Mouse (Mus musculus): ENCODE data around the gene Gnb1. TPM values are rescaled to one million over a fixed set of nuclear protein-coding genes. Genes with fewer than 3 reads are reported as not detected.

The Gnb1 gene
- polyA plus RNA-seq, 1 experiment from 2014 or later: 85.9 TPM

DNA sequence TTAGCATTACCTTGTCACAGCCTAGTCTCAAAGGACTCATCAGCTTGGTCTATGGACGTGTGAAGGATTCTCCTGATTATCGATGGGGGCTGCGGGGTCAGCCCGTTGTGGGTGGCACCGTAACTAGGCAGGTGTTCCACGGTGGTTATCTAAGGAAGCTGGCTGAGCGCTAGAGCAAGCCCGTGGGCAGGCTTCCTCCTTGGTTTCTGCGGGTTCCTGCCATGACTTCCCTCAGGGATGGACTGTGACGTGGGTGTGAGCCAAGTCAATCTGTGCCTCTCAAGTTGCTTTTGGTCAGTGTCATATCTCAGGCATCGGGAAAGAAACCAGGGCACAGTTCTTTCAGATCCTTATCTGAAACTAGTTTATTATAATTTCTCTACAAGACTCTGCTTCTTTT, 83.8 kb downstream of the Gnb1 start:
- H3K27ac ChIP-seq (ENCODE audit: low read length): no peak overlapping the region
- no peak overlapping the region for H3K9ac ChIP-seq (ENCODE audit: low read depth, low read length)
- H3K4me1 ChIP-seq (ENCODE audit: control insufficient read depth, low read depth, low read length): peaks cover 20% of the 10 kb centered on the region
- 21% methylated on average over 11 of the region's 11 CpGs for WGBS (ENCODE audit: insufficient replicate concordance)
- no peaks in the 10 kb centered on the region; the same call in none of the 2 replicates for H3K36me3 ChIP-seq (ENCODE audit: control insufficient read depth, insufficient read depth)
- ATAC-seq (ENCODE audit: low read depth): no peak
- no peak overlapping the region for H3K4me3 ChIP-seq (ENCODE audit: low read depth, low read length)
- no peak overlapping the region for H3K4me2 ChIP-seq (ENCODE audit: low read depth, low read length)
- H3K9me3 ChIP-seq (replicated peaks; ENCODE audit: control insufficient read depth, low read length): no peaks in the 10 kb centered on the region
- H3K27me3 ChIP-seq (ENCODE audit: control insufficient read depth, insufficient read depth, low read depth, low read length): no peaks in the 10 kb centered on the region

DNA sequence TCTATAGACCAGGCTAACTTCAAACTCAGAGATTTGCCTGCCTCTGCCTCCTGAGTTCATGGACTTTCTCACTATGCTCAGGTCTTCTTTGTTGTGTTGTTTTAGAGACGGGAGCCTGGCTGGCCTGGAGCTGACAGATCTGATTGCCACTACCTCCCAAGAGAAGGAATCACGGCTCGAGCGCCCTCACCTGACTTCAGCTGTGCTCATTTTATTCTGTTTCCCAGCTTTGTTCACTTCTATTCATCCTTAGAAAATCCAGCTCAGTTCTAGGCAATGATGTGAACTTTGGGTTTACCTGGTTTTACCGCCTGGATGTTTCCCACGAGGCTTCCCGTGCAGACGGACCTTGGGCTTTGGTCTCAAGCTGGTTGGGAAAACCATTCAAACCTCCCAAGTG, 84.4 kb downstream of the Gnb1 start:
- H3K36me3 ChIP-seq (ENCODE audit: control insufficient read depth, insufficient read depth): no peaks in the 10 kb centered on the region; the same call in none of the 2 replicates
- H3K4me1 ChIP-seq (ENCODE audit: control insufficient read depth, low read depth, low read length): peaks cover 19% of the 10 kb centered on the region
- 73% methylated on average over 8 of the region's 8 CpGs for WGBS (ENCODE audit: insufficient replicate concordance)
- H3K4me2 ChIP-seq (ENCODE audit: low read depth, low read length): no peak overlapping the region
- no peaks in the 10 kb centered on the region for H3K27me3 ChIP-seq (ENCODE audit: control insufficient read depth, insufficient read depth, low read depth, low read length)
- no peak overlapping the region for H3K9ac ChIP-seq (ENCODE audit: low read depth, low read length)
- H3K9me3 ChIP-seq (replicated peaks; ENCODE audit: control insufficient read depth, low read length): no peaks in the 10 kb centered on the region
- no peak overlapping the region for H3K4me3 ChIP-seq (ENCODE audit: low read depth, low read length)
- H3K27ac ChIP-seq (ENCODE audit: low read length): no peak overlapping the region
- no peak for ATAC-seq (ENCODE audit: low read depth)

DNA sequence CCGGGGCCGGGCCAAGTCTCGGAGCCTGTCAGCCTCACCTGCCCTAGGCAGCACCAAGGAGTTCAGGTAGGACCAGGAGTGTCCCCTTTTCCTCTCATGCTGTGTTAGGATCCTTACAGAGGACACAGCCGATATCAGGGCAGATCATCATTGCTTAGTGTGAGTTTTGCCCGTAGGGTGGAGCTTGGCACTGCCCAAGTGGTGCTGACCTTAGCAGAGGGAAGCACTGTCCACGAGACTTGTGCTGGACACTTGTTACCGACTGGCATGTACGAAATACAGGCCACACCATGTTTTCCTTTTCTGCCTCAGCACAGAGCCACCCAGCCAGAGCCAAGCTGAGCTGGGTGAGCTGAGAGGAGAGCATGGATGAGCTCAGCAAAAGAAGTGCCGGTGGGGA, 86.0 kb downstream of the Gnb1 start:
- Histone ChIP-seq H3K4me1 (ENCODE audit: control insufficient read depth, low read depth, low read length) (peaks cover 12% of the 10 kb centered on the region), H3K9me3 (replicated peaks; ENCODE audit: control insufficient read depth, low read length) (no peaks in the 10 kb centered on the region), H3K9ac (ENCODE audit: low read depth, low read length) (no peak overlapping the region), H3K27ac (ENCODE audit: low read length) (no peak overlapping the region), H3K4me2 (ENCODE audit: low read depth, low read length) (no peak overlapping the region), H3K4me3 (ENCODE audit: low read depth, low read length) (no peak overlapping the region), H3K27me3 (ENCODE audit: control insufficient read depth, insufficient read depth, low read depth, low read length) (no peaks in the 10 kb centered on the region), H3K36me3 (ENCODE audit: control insufficient read depth, insufficient read depth) (no peaks in the 10 kb centered on the region; the same call in none of the 2 replicates)
- no peak for ATAC-seq (ENCODE audit: low read depth)
- 78% methylated on average over 9 of the region's 9 CpGs for WGBS (ENCODE audit: insufficient replicate concordance)

DNA sequence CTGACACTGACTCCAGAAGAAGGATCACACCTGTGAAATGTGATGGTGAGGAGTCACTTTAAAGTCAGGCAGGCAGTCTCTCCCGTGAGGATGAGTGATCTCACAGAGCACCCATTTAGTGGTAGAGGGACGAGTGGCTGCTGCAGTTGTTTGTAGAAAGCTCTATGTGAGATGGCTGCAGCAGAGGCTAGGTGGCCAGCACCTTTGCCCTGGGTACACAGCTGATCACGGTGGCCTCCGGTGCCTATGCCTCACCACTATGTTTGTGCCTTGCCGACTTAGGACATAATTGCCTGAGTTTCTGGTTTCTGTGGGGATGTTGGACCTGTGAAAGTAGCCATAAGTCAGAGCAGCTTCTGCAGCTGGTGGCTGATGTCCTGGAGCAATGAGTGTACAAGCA, 86.6 kb downstream of the Gnb1 start:
- Histone ChIP-seq H3K4me1 (ENCODE audit: control insufficient read depth, low read depth, low read length) (peaks cover 12% of the 10 kb centered on the region), H3K9ac (ENCODE audit: low read depth, low read length) (no peak overlapping the region), H3K9me3 (replicated peaks; ENCODE audit: control insufficient read depth, low read length) (no peaks in the 10 kb centered on the region), H3K27ac (ENCODE audit: low read length) (no peak overlapping the region), H3K36me3 (ENCODE audit: control insufficient read depth, insufficient read depth) (no peaks in the 10 kb centered on the region; the same call in none of the 2 replicates), H3K4me2 (ENCODE audit: low read depth, low read length) (no peak overlapping the region), H3K27me3 (ENCODE audit: control insufficient read depth, insufficient read depth, low read depth, low read length) (no peaks in the 10 kb centered on the region), H3K4me3 (ENCODE audit: low read depth, low read length) (no peak overlapping the region)
- WGBS (ENCODE audit: insufficient replicate concordance): 63% methylated on average over 5 of the region's 5 CpGs
- peak; percentile 30; the same call in 1 of the 2 replicates for ATAC-seq (ENCODE audit: low read depth)

DNA sequence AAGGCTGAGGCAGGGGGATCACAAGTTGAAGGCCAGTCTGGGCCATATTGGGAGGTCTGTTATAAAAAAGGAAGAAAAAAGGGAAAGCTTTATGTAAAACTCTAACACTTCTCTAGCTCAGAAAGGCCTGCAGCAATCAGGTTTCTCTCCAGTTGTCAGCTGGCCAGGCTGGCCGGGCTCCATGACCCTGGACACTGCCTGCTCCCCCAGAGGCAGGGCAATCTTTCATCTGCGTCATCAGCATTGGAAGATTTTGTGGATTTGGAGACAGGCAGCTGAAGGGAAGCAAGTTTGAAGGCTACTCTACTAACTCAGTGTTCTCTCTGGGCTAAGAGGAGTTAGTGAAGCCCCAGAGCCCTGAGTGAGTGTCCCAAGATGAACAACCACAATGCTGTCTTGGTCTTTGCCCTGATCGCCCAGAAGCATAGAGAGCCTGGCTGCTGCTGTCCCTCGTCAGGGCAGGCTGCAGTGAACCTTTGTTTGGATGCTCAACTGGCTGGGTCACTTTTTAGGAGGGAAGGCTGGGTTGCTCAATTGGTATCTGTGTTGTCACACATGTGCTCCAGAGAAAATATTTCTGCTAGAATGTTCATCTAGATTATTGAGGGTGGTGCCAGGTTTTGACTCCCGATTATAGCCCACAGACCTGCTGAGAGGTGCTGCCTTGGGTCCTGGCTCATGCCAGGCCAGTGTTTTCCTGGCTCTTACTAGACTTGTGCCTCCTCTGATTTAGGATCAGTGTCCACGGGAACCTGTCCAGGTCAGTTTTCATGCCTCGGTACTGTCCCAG, 87.4 kb downstream of the Gnb1 start:
- Histone ChIP-seq H3K36me3 (ENCODE audit: control insufficient read depth, insufficient read depth) (peaks cover 4% of the 10 kb centered on the region), H3K4me2 (ENCODE audit: low read depth, low read length) (no peak overlapping the region), H3K9ac (ENCODE audit: low read depth, low read length) (no peak overlapping the region), H3K27ac (ENCODE audit: low read length) (peak overlapping the region; percentile 46), H3K27me3 (ENCODE audit: control insufficient read depth, insufficient read depth, low read depth, low read length) (no peaks in the 10 kb centered on the region), H3K4me3 (ENCODE audit: low read depth, low read length) (no peak overlapping the region), H3K9me3 (replicated peaks; ENCODE audit: control insufficient read depth, low read length) (no peaks in the 10 kb centered on the region), H3K4me1 (ENCODE audit: control insufficient read depth, low read depth, low read length) (peaks cover 12% of the 10 kb centered on the region)
- ATAC-seq (ENCODE audit: low read depth): 0 out of 2 replicates have a peak, but pooled peaks have one; percentile 31
- 64% methylated on average over 7 of the region's 7 CpGs for WGBS (ENCODE audit: insufficient replicate concordance)

DNA sequence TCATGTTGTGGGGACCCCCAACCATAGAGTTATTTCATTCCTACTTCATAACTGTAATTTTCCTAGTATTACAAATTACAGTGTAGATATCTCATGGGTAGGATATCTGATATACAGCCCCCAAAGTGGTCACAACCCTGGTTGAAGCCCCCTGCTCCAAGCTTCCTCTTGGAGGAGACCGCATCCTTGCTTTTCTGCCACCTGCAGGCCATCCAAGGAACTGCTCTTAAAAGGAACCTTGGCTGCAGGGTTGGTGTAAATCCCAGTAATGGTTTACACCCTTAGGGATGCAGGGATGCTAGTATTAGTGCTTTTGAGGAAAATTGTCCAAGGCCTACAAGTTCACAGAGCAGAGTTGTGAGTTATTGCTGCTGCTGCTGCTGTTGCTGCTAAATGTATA, 89.3 kb downstream of the Gnb1 start:
- no peak for ATAC-seq (ENCODE audit: low read depth)
- no peak overlapping the region for H3K27ac ChIP-seq (ENCODE audit: low read length)
- no peak overlapping the region for H3K4me2 ChIP-seq (ENCODE audit: low read depth, low read length)
- H3K4me3 ChIP-seq (ENCODE audit: low read depth, low read length): no peak overlapping the region
- WGBS (ENCODE audit: insufficient replicate concordance): 22% methylated on average over 1 of the region's 1 CpGs
- H3K36me3 ChIP-seq (ENCODE audit: control insufficient read depth, insufficient read depth): peaks cover 13% of the 10 kb centered on the region
- no peaks in the 10 kb centered on the region for H3K27me3 ChIP-seq (ENCODE audit: control insufficient read depth, insufficient read depth, low read depth, low read length)
- H3K9me3 ChIP-seq (replicated peaks; ENCODE audit: control insufficient read depth, low read length): no peaks in the 10 kb centered on the region
- no peak overlapping the region for H3K9ac ChIP-seq (ENCODE audit: low read depth, low read length)
- peaks cover 12% of the 10 kb centered on the region for H3K4me1 ChIP-seq (ENCODE audit: control insufficient read depth, low read depth, low read length)

DNA sequence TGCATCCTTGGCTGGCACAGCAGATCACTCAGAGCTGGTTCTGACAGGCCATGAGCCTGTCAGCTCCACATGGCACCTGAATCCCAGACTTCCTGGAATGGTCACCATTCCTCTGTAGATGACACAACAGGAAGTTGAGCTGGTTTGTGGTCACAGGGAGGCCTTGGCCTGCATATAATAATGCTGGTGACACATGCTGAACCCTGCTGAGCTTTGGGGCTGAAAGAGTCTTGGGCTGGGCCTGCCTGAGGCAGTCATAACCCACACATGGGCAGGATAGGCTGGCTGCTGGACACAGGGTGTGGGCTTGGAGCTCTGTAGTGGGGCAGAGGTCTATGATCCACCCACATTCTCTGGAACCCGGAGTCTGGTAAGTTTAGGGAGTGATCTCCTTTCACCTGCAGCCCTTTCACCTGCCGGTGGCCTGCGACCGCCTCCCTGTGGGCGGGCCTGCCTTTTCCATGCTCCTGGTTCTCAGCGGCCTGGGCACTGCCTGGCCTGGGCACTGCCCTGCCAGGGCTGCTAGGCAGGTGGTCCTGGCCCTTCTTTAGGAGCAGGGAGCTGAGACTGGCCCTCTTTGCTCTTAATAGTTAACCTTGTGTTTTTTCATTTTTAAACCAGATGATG, 91.2 kb downstream of the Gnb1 start:
- H3K27me3 ChIP-seq (ENCODE audit: control insufficient read depth, insufficient read depth, low read depth, low read length): no peaks in the 10 kb centered on the region
- no peak overlapping the region for H3K9ac ChIP-seq (ENCODE audit: low read depth, low read length)
- no peak for ATAC-seq (ENCODE audit: low read depth)
- H3K9me3 ChIP-seq (replicated peaks; ENCODE audit: control insufficient read depth, low read length): no peaks in the 10 kb centered on the region
- 87% methylated on average over 6 of the region's 6 CpGs for WGBS (ENCODE audit: insufficient replicate concordance)
- no peak overlapping the region for H3K4me2 ChIP-seq (ENCODE audit: low read depth, low read length)
- no peak overlapping the region for H3K27ac ChIP-seq (ENCODE audit: low read length)
- peaks cover 9% of the 10 kb centered on the region for H3K4me1 ChIP-seq (ENCODE audit: control insufficient read depth, low read depth, low read length)
- peaks cover 17% of the 10 kb centered on the region for H3K36me3 ChIP-seq (ENCODE audit: control insufficient read depth, insufficient read depth)
- no peak overlapping the region for H3K4me3 ChIP-seq (ENCODE audit: low read depth, low read length)

DNA sequence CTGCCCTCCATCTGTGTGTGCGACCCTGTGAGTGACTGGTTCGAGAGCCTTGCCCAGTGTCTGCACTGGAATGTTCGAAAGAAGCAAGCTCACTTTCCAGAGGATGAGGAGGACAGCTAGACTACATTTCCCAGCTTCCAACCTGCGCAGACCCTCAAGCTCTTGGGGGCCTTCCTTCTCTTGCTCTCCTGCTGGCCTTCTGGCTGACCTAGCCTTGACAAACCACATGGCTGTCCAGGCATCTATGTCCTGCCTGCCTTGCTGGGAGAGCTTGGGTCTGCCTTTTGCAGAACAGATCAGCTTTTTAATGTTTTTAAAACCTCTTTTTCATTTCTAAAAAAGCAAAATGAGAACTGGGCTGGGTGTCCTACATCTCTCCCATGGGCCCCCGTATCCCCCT, 98.2 kb downstream of the Gnb1 start:
- WGBS (ENCODE audit: insufficient replicate concordance): 74% methylated on average over 5 of the region's 5 CpGs
- Histone ChIP-seq H3K36me3 (ENCODE audit: control insufficient read depth, insufficient read depth) (peaks cover 10% of the 10 kb centered on the region), H3K4me3 (ENCODE audit: low read depth, low read length) (no peak overlapping the region), H3K4me2 (ENCODE audit: low read depth, low read length) (no peak overlapping the region), H3K27ac (ENCODE audit: low read length) (no peak overlapping the region), H3K27me3 (ENCODE audit: control insufficient read depth, insufficient read depth, low read depth, low read length) (no peaks in the 10 kb centered on the region), H3K4me1 (ENCODE audit: control insufficient read depth, low read depth, low read length) (no peaks in the 10 kb centered on the region), H3K9ac (ENCODE audit: low read depth, low read length) (no peak overlapping the region), H3K9me3 (replicated peaks; ENCODE audit: control insufficient read depth, low read length) (no peaks in the 10 kb centered on the region)
- ATAC-seq (ENCODE audit: low read depth): no peak

DNA sequence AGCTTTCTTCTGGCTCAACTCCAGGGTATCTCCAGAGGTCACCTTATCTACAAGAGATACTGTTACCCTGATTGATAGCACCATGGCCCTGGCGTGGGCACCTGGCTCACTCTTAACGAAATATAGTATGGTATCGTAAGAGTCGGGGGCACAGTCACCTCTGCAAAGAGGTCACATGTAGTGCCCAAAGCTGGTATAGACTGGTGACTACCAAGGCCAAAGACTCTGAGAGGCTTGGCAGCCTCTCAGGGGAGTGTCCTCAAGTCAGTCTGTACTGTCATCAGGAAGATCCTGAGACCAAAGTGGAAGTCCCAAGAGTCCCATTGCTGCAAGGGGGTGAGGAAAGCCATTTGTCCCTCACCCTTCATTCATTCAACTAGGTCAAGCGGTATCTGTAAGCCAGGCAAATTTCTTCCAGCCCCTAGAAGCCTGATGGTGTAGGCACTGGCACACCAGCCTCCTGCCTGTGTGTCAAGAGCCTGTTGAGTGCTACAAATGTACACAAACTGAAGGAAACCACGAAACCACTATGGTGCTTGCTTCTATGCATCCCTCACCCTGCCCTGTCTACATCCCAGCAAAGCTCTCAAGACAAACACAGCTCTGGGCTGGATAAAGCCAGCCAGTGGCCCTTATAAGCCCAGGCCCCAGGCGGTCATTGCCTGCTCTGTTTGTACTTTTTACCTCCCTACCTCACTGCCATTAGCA, 100.0 kb downstream of the Gnb1 start:
- peaks cover 4% of the 10 kb centered on the region for H3K36me3 ChIP-seq (ENCODE audit: control insufficient read depth, insufficient read depth)
- H3K4me1 ChIP-seq (ENCODE audit: control insufficient read depth, low read depth, low read length): peaks cover 1% of the 10 kb centered on the region
- no peak overlapping the region for H3K9ac ChIP-seq (ENCODE audit: low read depth, low read length)
- H3K9me3 ChIP-seq (replicated peaks; ENCODE audit: control insufficient read depth, low read length): no peaks in the 10 kb centered on the region
- H3K4me3 ChIP-seq (ENCODE audit: low read depth, low read length): no peak overlapping the region
- WGBS (ENCODE audit: insufficient replicate concordance): 54% methylated on average over 7 of the region's 7 CpGs
- H3K27ac ChIP-seq (ENCODE audit: low read length): no peak overlapping the region
- no peak overlapping the region for H3K4me2 ChIP-seq (ENCODE audit: low read depth, low read length)
- no peaks in the 10 kb centered on the region for H3K27me3 ChIP-seq (ENCODE audit: control insufficient read depth, insufficient read depth, low read depth, low read length)
- no peak for ATAC-seq (ENCODE audit: low read depth)

Measured in liver, embryonic 16.5 days (tissue).